Mouse (Mus musculus) embryo, embryonic 10.5 days (tissue): ENCODE results near the gene Gm2897.
"Not testable (repeated sequence)": the region's sequence is repeated elsewhere in the genome, so short reads cannot be mapped to it uniquely, and the experiment has no call there.

Experiments
- DNase-seq: peaks from one replicate; pipeline ENCODE4 v3.0.0-alpha.2; 2015; ENCODE audit warnings: low spot score

Gene Gm2897

GRCm38 (mm10) chr14:3048727-3049512, at the start of gene Gm2897:
TSS of gene Gm2897 (plus strand) at chr14:3049285.
- peak; percentile 54 for DNase-seq

- DNase-seq: not testable (repeated sequence)
These were observed 19.4 kb upstream of the Gm2897 start, which contains the start of gene Gm2888 for GRCm38 (mm10) chr14:3029702-3030101. TSS of gene Gm2888 (plus strand) at chr14:3030002.

GRCm38 (mm10) chr14:3049513-3049800, 372 bp downstream of the Gm2897 start:
- peak; percentile 8 for DNase-seq

- not testable (repeated sequence) for DNase-seq
These were observed 1.0 kb downstream of the Gm2897 start for GRCm38 (mm10) chr14:3050087-3050486.

- not testable (repeated sequence) for DNase-seq
These were observed 67.0 kb downstream of the Gm2897 start for GRCm38 (mm10) chr14:3116051-3116450.
